Mouse (Mus musculus) cerebellum, postnatal 14 days (tissue): Measurements from ENCODE around the gene Cfap157.

Experiments
- DNase-seq, 2 experiments: peaks; one replicate each; pipeline ENCODE4 v3.0.0; 2021; ENCODE audit warnings: mixed read lengths in 2 of 2

Cfap157 gene

DNA sequence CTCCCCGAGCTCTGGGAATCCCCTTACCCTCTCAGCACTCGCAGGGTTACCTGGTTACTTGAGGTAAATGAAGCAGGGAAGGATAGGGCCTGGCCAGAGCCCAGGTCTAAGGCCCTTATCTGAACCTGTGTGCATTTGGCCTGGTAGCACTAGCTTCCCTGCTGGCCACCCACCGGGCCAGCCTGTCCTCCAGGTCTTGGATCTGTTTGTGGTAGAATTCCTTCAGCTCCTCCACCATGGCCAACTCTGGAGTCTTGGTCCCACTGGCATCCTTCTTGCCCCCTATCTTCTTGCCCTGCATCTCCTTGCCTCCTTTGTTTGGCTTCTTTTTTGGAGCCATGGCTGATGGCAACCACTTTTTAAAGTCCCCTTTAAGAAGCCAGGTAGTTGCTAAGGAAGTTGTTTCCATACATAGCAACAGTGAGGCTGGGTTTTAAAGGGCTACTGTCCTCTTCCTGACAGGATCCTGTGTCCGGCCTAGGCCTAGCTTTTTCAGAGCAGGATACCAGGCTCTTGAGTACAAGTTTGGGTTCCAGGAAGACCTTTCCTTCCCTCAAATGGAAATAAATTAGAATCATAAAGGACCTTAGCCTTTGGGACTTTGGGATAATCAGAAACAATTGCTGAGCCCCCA, at the start of gene Cfap157:
Cfap157 (minus strand) TSS at position 381 of the 634 bp plus-strand sequence.
- no peak for DNase-seq

DNA sequence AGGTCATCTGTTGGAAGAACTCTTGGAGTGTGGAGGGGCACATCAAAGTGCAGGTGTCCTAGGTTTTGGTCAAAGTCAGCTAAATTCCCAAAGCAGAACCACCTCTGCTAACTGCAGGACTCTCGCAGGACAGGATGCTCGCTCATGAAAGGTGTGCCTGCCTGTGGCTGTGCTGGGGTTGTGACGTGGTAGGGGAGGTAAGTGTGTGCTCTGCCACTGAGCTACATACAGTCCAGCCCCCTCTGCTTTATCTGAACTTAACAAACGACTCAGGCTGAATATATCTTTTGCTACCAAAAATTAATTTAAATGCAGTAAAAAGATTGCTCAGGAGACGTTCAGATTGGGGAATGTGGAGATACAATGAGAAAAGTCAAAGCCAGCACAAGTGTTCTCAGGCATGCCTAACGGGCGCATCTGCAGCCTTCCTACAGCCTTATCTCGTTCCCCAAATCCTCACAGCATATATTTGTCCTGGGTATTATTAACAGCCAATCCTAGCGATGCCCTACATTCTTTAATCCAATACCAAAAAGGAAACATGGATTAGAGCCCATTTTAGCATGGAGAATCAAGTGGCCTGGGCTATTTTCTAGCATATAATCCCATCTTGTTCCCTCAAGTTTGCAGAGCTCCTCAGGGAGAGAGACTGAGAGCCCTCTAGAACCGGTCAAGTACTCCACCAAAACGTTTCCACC, 44.9 kb upstream of the Cfap157 start:
- no peak for DNase-seq

- no peak for DNase-seq
Measured at GRCm38 (mm10) chr2:32825796-32826195, 41.6 kb upstream of the Cfap157 start.

DNA sequence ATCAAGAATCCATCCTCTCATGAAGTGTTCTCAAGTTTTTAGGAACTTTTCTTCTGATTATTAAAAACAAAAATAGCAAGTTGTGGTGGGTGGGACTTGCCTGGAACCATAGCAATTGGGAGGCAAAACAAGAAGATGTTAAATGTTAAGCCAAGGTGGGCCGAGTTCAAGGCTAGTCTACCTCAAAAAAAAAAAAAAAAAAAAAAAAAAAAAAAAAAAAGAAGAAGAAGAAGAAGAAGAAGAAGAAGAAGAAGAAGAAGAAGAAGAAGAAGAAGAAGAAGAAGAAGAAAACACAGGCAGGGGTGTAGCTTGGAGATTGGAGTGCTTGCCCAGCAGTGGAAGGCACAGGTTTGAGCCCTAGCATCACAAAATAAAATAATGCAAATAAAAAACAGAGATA, 40.5 kb upstream of the Cfap157 start:
- no peak for DNase-seq

DNA sequence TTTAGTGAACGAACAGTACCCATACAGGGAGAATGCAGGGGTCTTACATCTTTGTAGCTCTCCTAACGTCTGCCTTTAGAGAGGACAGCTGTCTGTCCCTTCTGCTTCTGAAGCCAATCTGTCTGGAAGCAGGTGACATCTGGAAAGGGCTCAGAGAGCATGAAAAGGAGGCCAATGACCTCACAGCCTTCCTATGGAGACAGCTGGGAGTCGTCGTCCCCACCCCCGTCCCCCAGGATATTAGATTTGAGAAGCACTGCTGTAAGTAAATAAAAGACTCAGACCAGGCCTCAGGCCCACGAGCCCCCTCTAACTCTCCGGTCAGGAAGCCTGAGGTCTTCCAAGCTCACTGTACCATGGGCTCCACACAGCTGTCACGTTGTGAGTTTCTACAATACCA, 40.0 kb upstream of the Cfap157 start:
- no peak for DNase-seq

DNA sequence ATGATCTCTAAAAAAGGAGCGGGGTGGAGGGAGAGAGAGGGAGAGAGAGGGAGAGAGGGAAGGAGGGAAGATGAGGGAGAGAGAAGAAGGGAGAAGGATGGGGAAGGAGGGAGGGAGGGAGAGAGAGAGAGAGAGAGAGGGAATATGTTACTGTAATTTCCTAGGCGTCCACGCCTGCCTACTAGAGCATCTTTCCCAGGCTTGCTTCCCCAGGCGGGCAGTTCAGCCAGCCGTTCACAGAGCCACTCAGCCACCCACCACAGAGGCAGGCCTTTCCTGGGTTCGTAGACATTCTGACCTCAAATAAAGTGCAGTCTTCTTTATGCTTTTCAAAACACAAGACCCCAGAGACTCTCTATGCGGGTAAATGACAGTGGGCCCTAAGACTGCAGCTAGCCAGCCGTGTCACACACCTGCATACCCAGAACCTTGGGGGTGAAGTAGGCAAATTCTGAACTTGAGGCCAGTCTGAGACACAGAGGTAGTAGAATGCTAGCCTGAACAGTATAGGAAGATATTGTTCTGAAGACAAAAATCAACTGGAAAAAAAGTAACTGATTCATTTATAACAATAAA, 39.4 kb upstream of the Cfap157 start:
- no peak for DNase-seq

GRCm38 (mm10) chr2:32823153-32823552, 38.9 kb upstream of the Cfap157 start:
- peak; percentile 71 to 79 for DNase-seq

DNA sequence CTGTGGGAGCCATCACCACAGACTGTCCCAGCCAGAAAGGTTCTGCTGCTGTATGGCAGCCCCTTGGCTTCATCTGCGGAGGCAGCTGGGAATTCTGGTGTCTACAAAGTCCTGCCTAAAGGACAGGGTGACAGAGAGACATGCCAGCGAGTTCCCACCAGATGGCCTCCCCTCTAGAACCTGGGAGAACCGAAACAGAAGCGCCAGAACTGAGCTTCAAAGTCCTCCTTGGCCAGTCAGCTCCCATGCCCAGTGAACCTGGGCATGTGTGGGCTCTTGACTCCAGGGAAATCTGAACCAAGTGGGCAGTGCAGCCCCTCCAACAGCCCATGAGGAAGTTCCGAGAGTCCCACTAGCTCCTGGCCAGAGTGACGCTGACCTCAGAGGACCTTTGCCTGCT, 38.4 kb upstream of the Cfap157 start:
- DNase-seq = peak; percentile 61 to 65

- peak; percentile 62 to 73 for DNase-seq
Measured at GRCm38 (mm10) chr2:32821041-32821802, 37.0 kb upstream of the Cfap157 start.

DNA sequence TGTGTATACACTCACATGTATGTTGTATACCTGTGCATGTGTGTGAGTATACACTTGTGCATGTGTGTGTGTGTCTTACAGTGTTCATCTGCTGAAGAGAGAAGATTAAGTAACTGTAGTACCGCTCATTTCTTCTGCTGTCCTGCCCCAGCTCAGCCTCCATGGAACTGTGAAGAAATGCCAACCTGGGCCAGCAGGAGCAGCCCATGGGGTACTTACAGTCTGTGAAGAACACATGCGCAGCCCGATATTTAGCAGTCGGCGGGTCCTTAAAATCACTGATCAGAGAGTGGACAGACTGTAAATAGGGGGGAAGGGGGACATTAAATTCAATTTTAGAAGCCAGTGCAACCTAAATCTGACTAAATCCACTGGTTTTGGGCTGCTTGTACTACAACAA, 34.0 kb upstream of the Cfap157 start:
- DNase-seq = peak in 1 of 2 experiments; percentile 51

GRCm38 (mm10) chr2:32817589-32817988, 33.4 kb upstream of the Cfap157 start:
- DNase-seq = no peak

GRCm38 (mm10) chr2:32816946-32817581, 32.8 kb upstream of the Cfap157 start:
- peak; percentile 82 to 89 for DNase-seq

- DNase-seq = peak; percentile 55
Measured at GRCm38 (mm10) chr2:32816497-32816896, 32.3 kb upstream of the Cfap157 start.

GRCm38 (mm10) chr2:32811959-32812358, 27.7 kb upstream of the Cfap157 start:
- DNase-seq = peak; percentile 60 to 64

DNA sequence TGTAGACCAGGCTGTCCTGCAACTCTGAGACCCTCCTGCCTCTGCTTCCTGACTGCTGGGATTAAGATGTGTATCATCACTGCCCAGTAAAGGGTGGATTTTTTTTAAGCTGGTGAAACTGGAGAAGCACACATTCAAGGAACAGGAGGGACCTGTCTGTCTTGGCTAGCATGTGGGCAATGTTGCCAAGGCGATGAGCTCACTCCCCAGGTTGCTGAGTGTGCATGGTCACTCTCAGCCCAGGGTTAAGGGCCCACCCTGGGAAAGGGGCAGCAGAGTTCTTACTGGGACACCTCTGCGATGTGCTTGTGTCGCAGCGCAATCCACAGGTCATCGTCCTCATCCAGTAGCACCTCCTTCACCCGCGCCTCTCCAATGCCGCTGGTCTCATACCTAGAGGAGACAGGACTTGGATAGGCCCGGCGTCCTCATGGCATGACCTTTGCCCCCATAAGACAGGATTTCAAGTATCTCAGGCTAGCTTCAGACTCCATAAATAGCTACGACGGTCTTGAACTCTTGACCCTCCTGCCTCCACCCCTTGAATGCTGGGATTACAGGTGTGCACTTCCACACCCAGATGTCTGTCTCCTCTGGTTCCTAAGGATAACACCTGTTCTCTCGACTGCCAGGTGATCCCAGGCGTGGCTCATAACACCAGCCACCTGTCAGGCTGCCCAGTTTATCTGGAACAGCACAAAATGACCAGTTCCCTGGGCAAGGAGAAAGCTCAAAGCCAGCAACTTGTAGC, 24.8 kb upstream of the Cfap157 start:
- DNase-seq = no peak

GRCm38 (mm10) chr2:32798251-32798962, 14.2 kb upstream of the Cfap157 start:
- DNase-seq = no peak

DNA sequence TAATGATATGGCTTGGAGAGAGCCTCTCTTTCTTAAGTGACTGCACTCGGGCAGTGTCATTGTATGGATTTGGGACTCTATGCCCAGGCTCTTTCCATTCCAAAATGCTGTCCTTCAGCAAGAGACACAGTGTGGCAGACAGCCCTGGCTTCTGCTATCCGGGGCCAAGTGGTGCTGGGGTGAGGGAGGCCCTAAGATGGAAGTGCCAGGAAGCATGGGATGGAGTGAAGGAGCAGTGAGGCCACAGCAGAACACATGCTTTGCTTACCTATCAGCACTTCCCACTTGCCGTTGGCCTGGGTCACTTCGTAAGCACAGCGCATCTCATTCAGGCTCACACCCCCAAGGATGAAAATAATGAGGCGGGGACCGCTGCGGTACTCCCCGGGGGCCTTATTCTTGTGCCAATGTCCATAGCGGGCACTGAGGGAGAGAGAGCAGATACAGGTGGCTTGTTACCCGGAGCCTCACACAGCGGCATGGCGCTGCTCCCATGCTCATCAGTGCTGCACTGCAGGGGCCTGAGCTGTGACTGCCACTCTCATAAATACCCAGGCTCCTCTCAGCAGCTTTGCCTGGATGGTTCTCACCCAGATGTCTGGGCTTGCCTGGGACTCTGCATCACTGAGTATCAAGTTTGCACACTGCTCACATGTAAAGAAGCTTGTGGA, 11.7 kb upstream of the Cfap157 start:
- no peak for DNase-seq

DNA sequence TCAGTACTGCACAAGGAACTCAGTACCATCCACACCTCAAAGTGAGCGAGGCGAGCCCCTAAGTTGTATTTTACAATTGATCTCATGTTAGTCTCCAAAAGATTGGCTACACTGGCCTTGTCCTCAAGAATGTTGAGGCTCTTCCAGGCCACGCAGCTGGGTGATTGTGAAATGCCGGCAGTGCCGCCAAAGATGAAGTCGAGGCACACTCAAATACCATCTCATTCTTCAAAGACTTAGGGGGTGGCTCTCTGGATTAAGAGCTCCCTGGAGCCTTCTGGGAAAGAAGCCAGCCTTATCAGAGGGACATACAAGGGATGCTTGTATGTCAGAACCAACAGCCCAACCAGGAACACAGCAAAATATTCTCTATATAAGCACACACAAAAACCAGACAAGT, 7.1 kb upstream of the Cfap157 start:
- no peak for DNase-seq

GRCm38 (mm10) chr2:32788581-32788980, 4.4 kb upstream of the Cfap157 start:
- DNase-seq = no peak

- DNase-seq = peak; percentile 74 to 79
Measured at GRCm38 (mm10) chr2:32787176-32787575, 2.9 kb upstream of the Cfap157 start.

DNA sequence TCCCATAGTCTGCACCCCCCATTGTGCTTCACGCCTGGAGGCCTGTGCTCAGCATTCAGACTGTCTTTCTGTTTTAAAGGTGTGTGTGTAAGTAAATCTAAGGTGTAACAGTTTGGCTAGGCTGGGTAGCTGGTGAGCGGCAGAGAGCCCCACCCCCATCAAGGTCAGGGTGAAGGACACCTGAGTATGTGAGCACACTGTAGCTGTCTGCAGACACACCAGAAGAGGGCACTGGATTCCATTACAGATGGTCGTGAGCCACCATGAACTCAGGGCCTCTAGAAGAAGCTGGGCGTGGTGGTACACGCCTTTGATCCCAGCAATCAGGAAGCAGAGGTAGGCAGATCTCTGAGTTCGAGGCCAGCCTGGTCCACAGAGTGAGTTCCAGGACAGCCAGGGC, 2.5 kb downstream of the Cfap157 start:
- no peak for DNase-seq
